Mouse (Mus musculus): ENCODE data around the gene Elp1. TPM values are rescaled to one million over a fixed set of nuclear protein-coding genes. Genes with fewer than 3 reads are reported as not detected.

Elp1 gene
- polyA plus RNA-seq (2015; fragmentation: Nextera tagmentation; extraction: Ambion mirVana) = 11.6 TPM in 2 replicates

- Histone ChIP-seq H3K27ac (replicated peaks) (peak within 1 kb of the TSS; percentile 75), H3K27me3 (no peaks in the 10 kb centered on the region), H3K9ac (peak within 1 kb of the TSS; percentile 62), H3K4me2 (peak within 1 kb of the TSS; percentile 91), H3K36me3 (replicated peaks) (peaks cover 41% of the 10 kb centered on the region), H3K4me1 (replicated peaks) (peaks cover 27% of the 10 kb centered on the region), H3K4me3 (replicated peaks) (peak within 1 kb of the TSS; percentile 86), H3K9me3 (replicated peaks) (no peaks in the 10 kb centered on the region)
- peak; percentile 90 for ATAC-seq (ENCODE audit: insufficient read depth)
- 1% methylated on average over 72 of the region's 72 CpGs for WGBS (ENCODE audit: insufficient replicate concordance)
Observed at GRCm38 (mm10) chr4:56801907-56802668, at the start of gene Elp1, which contains the start of gene Fam206a. Gene Elp1, minus strand, starts transcription at chr4:56802331. Gene Fam206a, plus strand, starts transcription at chr4:56802345.

DNA sequence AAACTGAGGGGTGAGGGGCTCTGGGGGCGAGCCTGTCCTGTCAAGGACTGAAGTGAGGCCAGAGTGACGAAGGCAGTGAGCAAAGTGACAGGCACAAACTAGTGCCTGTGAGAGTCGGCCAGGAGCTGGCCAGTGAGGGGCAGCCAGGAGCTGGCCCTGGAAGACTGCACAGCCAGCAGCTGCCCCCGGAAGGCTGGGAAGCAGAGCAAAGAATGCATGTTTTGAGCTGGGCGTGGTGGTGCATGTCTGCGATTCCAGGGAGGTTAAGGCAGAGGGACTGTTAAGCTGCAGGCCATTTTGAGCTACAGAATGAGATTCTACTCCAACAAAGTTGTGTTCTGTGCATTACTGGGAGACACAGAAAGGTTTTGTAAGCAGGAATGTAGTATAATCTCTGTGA is 48.6 kb upstream of the Elp1 start:
- 50% methylated on average over 6 of the region's 6 CpGs for WGBS (ENCODE audit: insufficient replicate concordance)
- Histone ChIP-seq H3K4me2 (no peak overlapping the region), H3K36me3 (replicated peaks) (no peaks in the 10 kb centered on the region), H3K27ac (replicated peaks) (no peak overlapping the region), H3K9ac (no peak overlapping the region), H3K4me3 (replicated peaks) (no peak overlapping the region), H3K9me3 (replicated peaks) (no peaks in the 10 kb centered on the region), H3K27me3 (no peaks in the 10 kb centered on the region), H3K4me1 (replicated peaks) (0 out of 2 replicates have a peak, but pooled peaks cover 8% of the 10 kb centered on the region)
- ATAC-seq (ENCODE audit: insufficient read depth) = no peak

GRCm38 (mm10) chr4:56848044-56848443 is 45.9 kb upstream of the Elp1 start:
- Histone ChIP-seq H3K27ac (replicated peaks) (no peak overlapping the region), H3K4me1 (replicated peaks) (peaks cover 8% of the 10 kb centered on the region; the same call in 1 of the 2 replicates), H3K4me2 (no peak overlapping the region), H3K9ac (no peak overlapping the region), H3K36me3 (replicated peaks) (peaks cover 15% of the 10 kb centered on the region), H3K27me3 (no peaks in the 10 kb centered on the region), H3K9me3 (replicated peaks) (no peaks in the 10 kb centered on the region), H3K4me3 (replicated peaks) (no peak overlapping the region)
- WGBS (ENCODE audit: insufficient replicate concordance) = 76% methylated on average over 6 of the region's 6 CpGs
- ATAC-seq (ENCODE audit: insufficient read depth) = no peak

GRCm38 (mm10) chr4:56847400-56847799 is 45.3 kb upstream of the Elp1 start:
- H3K4me2 ChIP-seq = no peak overlapping the region
- H3K27ac ChIP-seq (replicated peaks) = no peak overlapping the region
- 75% methylated on average over 3 of the region's 3 CpGs for WGBS (ENCODE audit: insufficient replicate concordance)
- H3K9me3 ChIP-seq (replicated peaks) = no peaks in the 10 kb centered on the region
- peaks cover 15% of the 10 kb centered on the region for H3K36me3 ChIP-seq (replicated peaks)
- peaks cover 8% of the 10 kb centered on the region; the same call in 1 of the 2 replicates for H3K4me1 ChIP-seq (replicated peaks)
- H3K9ac ChIP-seq = no peak overlapping the region
- H3K27me3 ChIP-seq = no peaks in the 10 kb centered on the region
- no peak for ATAC-seq (ENCODE audit: insufficient read depth)
- H3K4me3 ChIP-seq (replicated peaks) = no peak overlapping the region

DNA sequence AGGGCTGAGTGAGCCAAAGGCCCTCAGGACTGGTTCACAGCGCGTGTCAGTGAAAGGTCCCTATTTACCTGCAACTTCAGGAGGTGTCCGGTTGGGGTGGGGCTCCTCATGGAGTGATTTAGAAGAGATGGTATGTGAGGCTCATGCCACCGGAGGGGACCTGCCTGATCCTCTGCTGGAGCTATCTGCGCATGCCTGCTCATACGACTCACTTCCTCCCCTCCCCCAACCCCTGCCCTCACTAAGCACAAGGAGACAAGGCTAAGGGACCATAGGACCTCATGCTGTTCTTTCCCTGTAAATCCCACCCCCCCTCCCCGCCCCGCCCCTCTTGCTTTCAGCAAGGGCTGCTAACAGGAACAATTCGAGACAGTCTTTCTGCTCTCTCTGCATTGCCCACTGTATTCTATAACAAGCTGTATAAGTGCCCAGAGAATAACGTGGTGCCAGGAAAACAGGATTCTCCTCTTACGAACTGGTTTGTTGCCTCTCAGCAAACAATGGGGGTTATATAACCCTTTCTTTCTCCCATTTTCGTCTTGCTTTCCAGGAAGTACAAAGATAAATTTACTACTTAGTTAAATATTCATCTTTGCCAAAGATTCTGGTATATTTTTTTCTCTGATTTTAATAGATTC is 43.9 kb upstream of the Elp1 start:
- WGBS (ENCODE audit: insufficient replicate concordance) = 75% methylated on average over 12 of the region's 12 CpGs
- Histone ChIP-seq H3K36me3 (replicated peaks) (peaks cover 17% of the 10 kb centered on the region), H3K9ac (no peak overlapping the region)

GRCm38 (mm10) chr4:56844911-56845310 is 42.8 kb upstream of the Elp1 start:
- no peaks in the 10 kb centered on the region for H3K9me3 ChIP-seq (replicated peaks)
- 72% methylated on average over 4 of the region's 4 CpGs for WGBS (ENCODE audit: insufficient replicate concordance)
- H3K36me3 ChIP-seq (replicated peaks) = peaks cover 18% of the 10 kb centered on the region
- H3K4me2 ChIP-seq = no peak overlapping the region
- H3K4me3 ChIP-seq (replicated peaks) = no peak overlapping the region
- no peak overlapping the region for H3K9ac ChIP-seq
- ATAC-seq (ENCODE audit: insufficient read depth) = no peak
- no peaks in the 10 kb centered on the region for H3K27me3 ChIP-seq
- H3K27ac ChIP-seq (replicated peaks) = no peak overlapping the region
- H3K4me1 ChIP-seq (replicated peaks) = no peaks in the 10 kb centered on the region; the same call in 1 of the 2 replicates

More for the DNA sequence above, 43.9 kb upstream of the Elp1 start:
- peaks cover 3% of the 10 kb centered on the region; the same call in 1 of the 2 replicates for H3K4me1 ChIP-seq (replicated peaks)
- H3K4me2 ChIP-seq = no peak overlapping the region
- ATAC-seq (ENCODE audit: insufficient read depth) = no peak
- no peak overlapping the region for H3K27ac ChIP-seq (replicated peaks)
- no peak overlapping the region for H3K4me3 ChIP-seq (replicated peaks)
- H3K9me3 ChIP-seq (replicated peaks) = no peaks in the 10 kb centered on the region
- H3K27me3 ChIP-seq = no peaks in the 10 kb centered on the region

DNA sequence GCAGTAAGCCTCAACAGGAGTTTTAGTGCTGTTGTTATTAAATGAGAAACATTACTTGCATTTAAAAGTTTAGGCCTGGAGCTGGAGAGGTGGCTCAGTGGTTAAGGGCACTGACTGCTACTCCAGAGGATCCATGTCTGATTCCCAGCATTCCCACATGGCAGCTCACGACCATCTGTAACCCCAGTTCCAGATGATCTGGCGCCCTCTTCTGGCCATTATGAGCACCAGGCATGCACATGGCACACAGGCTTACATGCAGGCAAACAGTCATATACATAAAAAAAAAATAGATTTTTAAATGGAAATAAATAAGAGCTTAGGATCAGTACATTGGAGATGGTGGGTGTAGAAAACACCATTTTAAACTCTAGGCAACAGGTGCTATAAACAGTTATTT is 41.8 kb upstream of the Elp1 start:
- no peak overlapping the region for H3K4me2 ChIP-seq
- H3K36me3 ChIP-seq (replicated peaks) = peaks cover 21% of the 10 kb centered on the region
- no peak overlapping the region for H3K27ac ChIP-seq (replicated peaks)
- H3K9ac ChIP-seq = no peak overlapping the region
- no peaks in the 10 kb centered on the region for H3K27me3 ChIP-seq
- 67% methylated on average over 2 of the region's 2 CpGs for WGBS (ENCODE audit: insufficient replicate concordance)
- no peak for ATAC-seq (ENCODE audit: insufficient read depth)
- no peak overlapping the region for H3K4me3 ChIP-seq (replicated peaks)
- no peaks in the 10 kb centered on the region for H3K9me3 ChIP-seq (replicated peaks)
- H3K4me1 ChIP-seq (replicated peaks) = no peaks in the 10 kb centered on the region; the same call in 1 of the 2 replicates

GRCm38 (mm10) chr4:56842501-56842900 is 40.4 kb upstream of the Elp1 start:
- no peak overlapping the region for H3K4me3 ChIP-seq (replicated peaks)
- no peak overlapping the region for H3K9ac ChIP-seq
- 63% methylated on average over 7 of the region's 7 CpGs for WGBS (ENCODE audit: insufficient replicate concordance)
- H3K4me2 ChIP-seq = no peak overlapping the region
- no peaks in the 10 kb centered on the region for H3K27me3 ChIP-seq
- H3K9me3 ChIP-seq (replicated peaks) = no peaks in the 10 kb centered on the region
- H3K27ac ChIP-seq (replicated peaks) = no peak overlapping the region
- no peak for ATAC-seq (ENCODE audit: insufficient read depth)
- H3K4me1 ChIP-seq (replicated peaks) = no peaks in the 10 kb centered on the region; the same call in 1 of the 2 replicates
- peaks cover 21% of the 10 kb centered on the region for H3K36me3 ChIP-seq (replicated peaks)

GRCm38 (mm10) chr4:56840297-56840696 is 38.2 kb upstream of the Elp1 start:
- H3K4me1 ChIP-seq (replicated peaks) = no peaks in the 10 kb centered on the region; the same call in 1 of the 2 replicates
- no peak overlapping the region for H3K9ac ChIP-seq
- H3K27ac ChIP-seq (replicated peaks) = no peak overlapping the region
- no peak overlapping the region for H3K4me2 ChIP-seq
- peaks cover 22% of the 10 kb centered on the region for H3K36me3 ChIP-seq (replicated peaks)
- no peaks in the 10 kb centered on the region for H3K9me3 ChIP-seq (replicated peaks)
- no peaks in the 10 kb centered on the region for H3K27me3 ChIP-seq
- H3K4me3 ChIP-seq (replicated peaks) = no peak overlapping the region
- no peak for ATAC-seq (ENCODE audit: insufficient read depth)
- 62% methylated on average over 3 of the region's 3 CpGs for WGBS (ENCODE audit: insufficient replicate concordance)

DNA sequence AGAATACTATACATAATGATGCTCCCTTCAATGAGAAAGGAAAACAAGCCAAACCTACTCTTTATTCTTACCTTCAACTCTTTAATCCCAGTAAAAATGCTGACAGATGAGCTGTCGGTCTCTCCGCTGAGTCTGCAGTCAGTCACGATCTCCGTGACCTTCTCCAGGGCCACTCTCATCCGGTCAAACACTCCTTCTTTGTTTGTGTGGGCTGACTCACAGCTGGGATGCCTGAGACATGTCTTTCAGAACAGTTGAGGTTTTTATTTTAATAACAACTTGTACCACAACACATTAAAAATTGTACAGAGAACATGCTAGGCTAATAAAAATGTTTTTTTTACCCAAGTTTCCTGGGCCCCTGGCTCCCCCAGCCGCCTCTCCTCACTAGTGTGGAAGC is 35.5 kb upstream of the Elp1 start:
- no peak overlapping the region for H3K4me3 ChIP-seq (replicated peaks)
- no peak for ATAC-seq (ENCODE audit: insufficient read depth)
- no peaks in the 10 kb centered on the region for H3K9me3 ChIP-seq (replicated peaks)
- H3K36me3 ChIP-seq (replicated peaks) = peaks cover 15% of the 10 kb centered on the region
- no peaks in the 10 kb centered on the region for H3K4me1 ChIP-seq (replicated peaks)
- H3K9ac ChIP-seq = no peak overlapping the region
- H3K4me2 ChIP-seq = no peak overlapping the region
- WGBS (ENCODE audit: insufficient replicate concordance) = 79% methylated on average over 6 of the region's 6 CpGs
- no peaks in the 10 kb centered on the region for H3K27me3 ChIP-seq
- H3K27ac ChIP-seq (replicated peaks) = no peak overlapping the region

DNA sequence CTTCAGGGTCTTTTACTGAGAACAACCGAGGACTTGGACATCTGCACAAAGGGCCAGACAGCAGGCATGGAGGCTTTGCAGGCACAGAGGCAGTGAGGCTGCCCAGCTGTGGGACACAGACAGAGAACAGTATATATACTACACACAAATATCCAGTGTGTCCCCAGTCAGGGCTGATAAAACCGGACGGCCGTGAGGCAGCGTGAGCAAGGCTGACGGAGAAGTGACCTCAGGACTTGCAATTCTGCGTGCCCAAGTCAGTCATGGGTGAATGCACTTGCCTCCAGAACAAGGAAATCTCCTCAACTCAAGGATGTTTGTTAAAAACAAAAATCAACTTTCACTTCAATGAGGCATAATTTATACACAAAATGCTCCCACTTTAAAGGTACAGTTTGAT is 29.9 kb upstream of the Elp1 start:
- Histone ChIP-seq H3K4me2 (no peak overlapping the region), H3K4me3 (replicated peaks) (no peak overlapping the region), H3K27ac (replicated peaks) (no peak overlapping the region), H3K27me3 (no peaks in the 10 kb centered on the region), H3K36me3 (replicated peaks) (peaks cover 17% of the 10 kb centered on the region), H3K9ac (no peak overlapping the region), H3K9me3 (replicated peaks) (no peaks in the 10 kb centered on the region), H3K4me1 (replicated peaks) (0 out of 2 replicates have a peak, but pooled peaks cover 5% of the 10 kb centered on the region)
- 76% methylated on average over 7 of the region's 7 CpGs for WGBS (ENCODE audit: insufficient replicate concordance)
- ATAC-seq (ENCODE audit: insufficient read depth) = no peak
